Mouse (Mus musculus): ENCODE results near the gene Adprm. TPM values are rescaled to one million over a fixed set of nuclear protein-coding genes. Genes with fewer than 3 reads are reported as not detected.

The Adprm gene
- polyA plus RNA-seq, 1 experiment from 2014 or later = 32.6 TPM

DNA sequence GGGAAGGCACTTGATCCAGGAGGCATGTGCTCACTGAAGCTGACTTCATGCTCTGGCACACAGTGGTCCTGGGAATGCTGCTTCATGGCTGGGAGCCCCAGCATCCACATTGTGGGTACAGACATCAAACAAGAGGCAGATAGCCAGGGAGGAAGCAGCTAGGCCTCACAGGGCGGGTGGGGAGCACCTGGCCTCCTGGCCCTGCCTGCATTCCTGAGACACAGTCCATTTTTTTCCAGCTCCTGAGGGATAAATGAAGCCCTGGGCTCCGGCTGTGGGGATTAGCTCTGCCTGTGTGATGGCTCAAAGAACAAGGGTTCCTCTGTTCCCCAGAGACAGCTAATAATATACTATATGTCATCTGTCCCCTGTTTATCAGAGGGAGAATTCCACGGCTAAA, 22.6 kb upstream of the Adprm start:
- peaks cover 3% of the 10 kb centered on the region; the same call in 1 of the 2 replicates for H3K4me1 ChIP-seq (replicated peaks)
- no peak overlapping the region for H3K9ac ChIP-seq
- no peak overlapping the region for H3K4me2 ChIP-seq
- H3K27me3 ChIP-seq = no peaks in the 10 kb centered on the region
- WGBS = 24% methylated on average over 3 of the region's 3 CpGs
- H3K9me3 ChIP-seq = no peaks in the 10 kb centered on the region
- H3K27ac ChIP-seq (replicated peaks) = no peak overlapping the region
- no peaks in the 10 kb centered on the region for H3K36me3 ChIP-seq
- no peak for ATAC-seq (ENCODE audit: low FRiP score, low read depth)
- H3K4me3 ChIP-seq = no peak overlapping the region

DNA sequence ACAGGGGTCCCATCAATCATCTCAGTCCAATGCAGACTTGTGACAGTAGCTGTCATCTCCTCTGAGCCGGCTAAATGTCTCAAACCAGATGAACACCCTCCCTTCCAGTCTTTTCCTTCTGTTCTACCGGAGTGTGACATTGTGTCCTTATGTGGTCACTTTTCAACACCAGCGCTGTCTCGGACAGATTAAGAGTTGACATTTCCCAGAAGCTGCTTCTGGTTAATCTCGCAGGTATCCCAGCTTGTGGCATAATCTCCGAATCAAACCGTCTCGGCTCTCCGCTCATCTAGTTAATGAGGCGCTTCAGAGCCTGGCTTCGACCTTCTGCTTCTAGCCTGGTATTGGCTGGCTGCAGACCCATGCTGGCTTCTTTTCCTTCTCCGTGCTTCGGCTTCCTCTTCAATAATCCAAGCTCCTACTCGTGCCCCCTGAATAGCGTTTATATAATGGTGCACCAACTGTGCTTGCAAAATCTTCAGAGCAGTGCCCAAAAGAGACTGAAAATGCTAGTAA, 20.3 kb upstream of the Adprm start:
- no peak overlapping the region for H3K27ac ChIP-seq (replicated peaks)
- WGBS = 58% methylated on average over 15 of the region's 15 CpGs
- no peaks in the 10 kb centered on the region for H3K36me3 ChIP-seq
- no peak overlapping the region for H3K4me3 ChIP-seq
- H3K4me1 ChIP-seq (replicated peaks) = no peaks in the 10 kb centered on the region
- H3K9ac ChIP-seq = no peak overlapping the region
- ATAC-seq (ENCODE audit: low FRiP score, low read depth) = no peak
- H3K9me3 ChIP-seq = no peaks in the 10 kb centered on the region
- H3K27me3 ChIP-seq = no peaks in the 10 kb centered on the region
- no peak overlapping the region for H3K4me2 ChIP-seq

DNA sequence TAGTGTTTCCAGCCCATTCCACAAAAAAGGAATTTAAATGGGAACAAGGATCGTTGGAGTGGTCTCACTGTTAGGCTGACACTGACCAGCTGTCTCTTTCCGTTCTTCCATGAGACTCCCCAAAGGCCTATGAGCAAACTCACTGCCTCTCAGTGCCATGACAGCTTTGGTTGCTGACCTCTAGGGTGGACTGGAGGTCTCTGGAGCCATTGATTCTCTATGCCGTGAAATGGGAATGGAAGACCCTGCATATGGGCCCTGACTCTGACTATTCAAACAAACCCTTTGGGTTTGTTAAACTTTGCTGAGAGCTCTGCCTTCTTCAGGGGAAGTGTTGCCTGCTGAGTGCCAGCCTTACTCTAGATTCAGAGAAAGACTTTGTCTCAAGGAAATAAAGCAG, 15.3 kb upstream of the Adprm start:
- Histone ChIP-seq H3K9ac (no peak overlapping the region), H3K36me3 (peaks cover 36% of the 10 kb centered on the region), H3K27me3 (no peaks in the 10 kb centered on the region), H3K27ac (replicated peaks) (no peak overlapping the region), H3K4me2 (no peak overlapping the region), H3K4me1 (replicated peaks) (no peaks in the 10 kb centered on the region), H3K4me3 (no peak overlapping the region), H3K9me3 (no peaks in the 10 kb centered on the region)
- 84% methylated on average over 3 of the region's 3 CpGs for WGBS
- ATAC-seq (ENCODE audit: low FRiP score, low read depth) = no peak

- Histone ChIP-seq H3K9me3 (no peaks in the 10 kb centered on the region), H3K4me2 (no peak overlapping the region), H3K9ac (no peak overlapping the region), H3K27me3 (no peaks in the 10 kb centered on the region), H3K4me1 (replicated peaks) (no peaks in the 10 kb centered on the region), H3K4me3 (no peak overlapping the region), H3K36me3 (peaks cover 74% of the 10 kb centered on the region), H3K27ac (replicated peaks) (no peak overlapping the region)
- 90% methylated on average over 3 of the region's 3 CpGs for WGBS
- ATAC-seq (ENCODE audit: low FRiP score, low read depth) = no peak
These were observed 10.3 kb upstream of the Adprm start for GRCm38 (mm10) chr11:67062726-67063125.

GRCm38 (mm10) chr11:67061311-67061710, 8.9 kb upstream of the Adprm start:
- H3K4me1 ChIP-seq (replicated peaks) = no peaks in the 10 kb centered on the region
- no peak overlapping the region for H3K9ac ChIP-seq
- no peak overlapping the region for H3K4me3 ChIP-seq
- H3K9me3 ChIP-seq = no peaks in the 10 kb centered on the region
- H3K27ac ChIP-seq (replicated peaks) = no peak overlapping the region
- no peak for ATAC-seq (ENCODE audit: low FRiP score, low read depth)
- no peak overlapping the region for H3K4me2 ChIP-seq
- 93% methylated on average over 2 of the region's 2 CpGs for WGBS
- H3K27me3 ChIP-seq = no peaks in the 10 kb centered on the region
- H3K36me3 ChIP-seq = peaks cover 84% of the 10 kb centered on the region

DNA sequence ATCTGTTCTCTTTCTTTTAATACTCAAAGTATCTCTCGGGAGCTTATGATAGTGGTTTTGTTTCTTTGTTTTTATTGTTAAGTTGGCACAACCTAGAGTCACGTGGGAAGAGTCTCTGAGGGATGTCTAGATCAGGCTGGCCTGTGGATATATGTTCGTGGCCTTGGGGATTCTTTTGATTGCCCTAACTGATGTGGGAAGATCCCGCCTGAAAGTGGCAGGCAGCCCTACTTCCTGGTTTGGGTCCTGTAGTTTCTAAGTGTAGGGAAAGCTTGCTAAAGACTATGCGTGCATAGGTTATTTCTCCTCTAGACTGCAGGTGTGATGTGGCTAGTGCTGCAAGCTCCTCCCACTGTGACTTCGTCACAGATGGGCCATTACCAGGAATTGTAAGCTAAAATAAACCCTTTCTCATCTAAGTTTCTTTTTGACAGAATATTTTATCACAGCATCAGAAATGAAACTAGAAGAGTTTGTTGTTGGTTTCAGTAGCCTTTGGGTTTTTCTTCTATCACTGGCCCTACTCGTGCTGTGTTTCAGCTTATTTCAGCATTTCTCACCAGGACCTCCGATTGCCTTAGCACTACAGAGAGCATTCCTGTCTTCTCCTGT, 2.5 kb upstream of the Adprm start:
- Histone ChIP-seq H3K4me1 (replicated peaks) (peaks cover 29% of the 10 kb centered on the region), H3K27ac (replicated peaks) (no peak overlapping the region), H3K36me3 (peaks cover 44% of the 10 kb centered on the region), H3K9me3 (no peaks in the 10 kb centered on the region), H3K4me2 (no peak overlapping the region), H3K4me3 (no peak overlapping the region), H3K9ac (no peak overlapping the region), H3K27me3 (no peaks in the 10 kb centered on the region)
- no peak for ATAC-seq (ENCODE audit: low FRiP score, low read depth)
- WGBS = 92% methylated on average over 8 of the region's 8 CpGs

GRCm38 (mm10) chr11:67051676-67052320, 596 bp downstream of the Adprm start:
- H3K4me2 ChIP-seq = peak overlapping the region; percentile 70
- peak overlapping the region; percentile 83 for H3K27ac ChIP-seq (replicated peaks)
- no peaks in the 10 kb centered on the region for H3K27me3 ChIP-seq
- H3K36me3 ChIP-seq = peaks cover 22% of the 10 kb centered on the region
- H3K9me3 ChIP-seq = no peaks in the 10 kb centered on the region
- ATAC-seq (ENCODE audit: low FRiP score, low read depth) = peak; percentile 38; the same call in 1 of the 2 replicates
- WGBS = 9% methylated on average over 16 of the region's 16 CpGs
- peak overlapping the region; percentile 77 for H3K9ac ChIP-seq
- peaks cover 29% of the 10 kb centered on the region for H3K4me1 ChIP-seq (replicated peaks)
- peak overlapping the region; percentile 78 for H3K4me3 ChIP-seq

DNA sequence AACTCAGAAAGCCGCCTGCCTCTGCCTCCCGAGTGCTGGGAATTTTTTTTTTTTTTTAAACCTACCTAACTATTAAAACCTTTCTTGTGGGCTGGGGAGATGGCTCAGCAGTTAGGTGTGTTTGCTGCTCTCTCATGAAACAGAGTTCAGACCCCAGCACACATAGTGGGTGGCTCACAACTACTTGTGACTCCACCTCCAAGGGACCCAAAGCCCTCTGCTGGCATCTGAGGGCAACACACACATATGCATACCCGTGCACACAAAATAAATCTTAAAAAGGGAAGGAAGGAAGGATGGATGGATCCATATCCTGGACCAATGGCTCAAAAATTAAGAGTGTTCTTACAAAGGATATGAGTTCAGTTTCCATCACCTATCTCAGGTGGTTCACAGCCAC, 3.1 kb downstream of the Adprm start:
- WGBS = 97% methylated on average over 3 of the region's 3 CpGs
- Histone ChIP-seq H3K27ac (replicated peaks) (no peak overlapping the region), H3K4me1 (replicated peaks) (peaks cover 27% of the 10 kb centered on the region), H3K4me2 (no peak overlapping the region), H3K9me3 (no peaks in the 10 kb centered on the region), H3K9ac (no peak overlapping the region), H3K4me3 (no peak overlapping the region), H3K27me3 (no peaks in the 10 kb centered on the region), H3K36me3 (peaks cover 9% of the 10 kb centered on the region; the same call in 1 of the 2 replicates)
- ATAC-seq (ENCODE audit: low FRiP score, low read depth) = no peak

GRCm38 (mm10) chr11:67048496-67048895, 3.9 kb downstream of the Adprm start:
- 95% methylated on average over 8 of the region's 8 CpGs for WGBS
- H3K9ac ChIP-seq = no peak overlapping the region
- no peaks in the 10 kb centered on the region for H3K27me3 ChIP-seq
- H3K9me3 ChIP-seq = no peaks in the 10 kb centered on the region
- H3K36me3 ChIP-seq = peaks cover 9% of the 10 kb centered on the region; the same call in 1 of the 2 replicates
- H3K27ac ChIP-seq (replicated peaks) = no peak overlapping the region
- H3K4me1 ChIP-seq (replicated peaks) = peaks cover 19% of the 10 kb centered on the region
- H3K4me3 ChIP-seq = no peak overlapping the region
- H3K4me2 ChIP-seq = no peak overlapping the region
- no peak for ATAC-seq (ENCODE audit: low FRiP score, low read depth)

GRCm38 (mm10) chr11:67047199-67047598, 5.2 kb downstream of the Adprm start:
- no peak for ATAC-seq (ENCODE audit: low FRiP score, low read depth)
- Histone ChIP-seq H3K4me3 (no peak overlapping the region), H3K9ac (no peak overlapping the region), H3K36me3 (peaks cover 9% of the 10 kb centered on the region; the same call in 1 of the 2 replicates), H3K4me1 (replicated peaks) (peaks cover 12% of the 10 kb centered on the region; the same call in 1 of the 2 replicates), H3K27me3 (no peaks in the 10 kb centered on the region), H3K27ac (replicated peaks) (no peak overlapping the region), H3K9me3 (no peaks in the 10 kb centered on the region), H3K4me2 (no peak overlapping the region)
- 91% methylated on average over 5 of the region's 5 CpGs for WGBS

GRCm38 (mm10) chr11:67044959-67045358, 7.4 kb downstream of the Adprm start:
- no peak for ATAC-seq (ENCODE audit: low FRiP score, low read depth)
- Histone ChIP-seq H3K36me3 (peaks cover 25% of the 10 kb centered on the region), H3K9me3 (no peaks in the 10 kb centered on the region), H3K9ac (no peak overlapping the region), H3K27me3 (no peaks in the 10 kb centered on the region), H3K27ac (replicated peaks) (no peak overlapping the region), H3K4me3 (no peak overlapping the region), H3K4me1 (replicated peaks) (no peaks in the 10 kb centered on the region), H3K4me2 (no peak overlapping the region)
- WGBS = 81% methylated on average over 6 of the region's 6 CpGs

- Histone ChIP-seq H3K4me2 (no peak overlapping the region), H3K9ac (no peak overlapping the region), H3K27me3 (no peaks in the 10 kb centered on the region), H3K36me3 (peaks cover 27% of the 10 kb centered on the region), H3K9me3 (no peaks in the 10 kb centered on the region), H3K4me3 (no peak overlapping the region), H3K27ac (replicated peaks) (no peak overlapping the region), H3K4me1 (replicated peaks) (no peaks in the 10 kb centered on the region)
- ATAC-seq (ENCODE audit: low FRiP score, low read depth) = no peak
- 34% methylated on average over 8 of the region's 8 CpGs for WGBS
These were observed 9.4 kb downstream of the Adprm start for GRCm38 (mm10) chr11:67043007-67043406.
